28 mouse cellular contexts compared by ENCODE assay signal in the genomic region with DNA sequence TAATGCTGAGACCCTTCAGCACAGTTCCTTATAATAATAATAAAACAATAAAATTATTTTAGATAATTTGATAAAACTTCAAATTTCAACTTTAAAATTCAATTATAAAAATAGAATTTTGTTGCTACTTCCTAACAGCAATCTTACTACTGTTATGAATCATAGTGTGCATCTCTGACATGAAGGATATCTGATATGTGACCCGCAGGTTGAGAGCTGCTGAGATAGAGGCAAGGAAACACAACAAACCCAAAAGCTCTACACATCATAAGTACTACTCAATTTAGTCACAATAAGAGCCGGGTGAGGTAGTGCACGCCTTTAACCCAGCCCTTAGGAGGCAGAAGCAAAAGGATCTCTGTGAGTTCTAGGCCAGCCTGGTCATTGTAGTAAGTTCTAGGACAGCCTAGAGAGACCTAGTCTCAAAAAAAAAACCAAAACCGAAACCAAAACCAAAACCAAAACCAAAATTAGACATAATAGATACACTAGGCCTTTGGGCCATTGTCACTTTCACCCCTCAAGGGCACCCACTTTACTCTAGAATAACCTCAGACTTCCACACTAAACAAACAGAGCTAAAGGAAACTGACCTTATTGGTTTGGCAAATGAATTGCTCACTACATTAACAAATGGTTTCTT. TPM values are rescaled to one million over a fixed set of nuclear protein-coding genes. Genes with fewer than 3 reads are reported as not detected.
A peak's percentile ranks its signal among the peaks of the same experiment; 100 is the strongest.
DNase-seq lines count a peak whose midpoint lies in the region; ATAC-seq and TF ChIP-seq lines count a peak whose summit lies in the region.
"Had no signal": no experiment of that assay in that cellular context is flagged by ENCODE, and none has a peak within 500 bp of the region (broad histone marks: within the 10 kb centered on the region; RNA-seq: fewer than 3 reads in every experiment).

No protein-coding gene starts in this region.

- TF ChIP-seq CTCF in gastrocnemius, adult 2 months (IDR thresholded peaks at IDR 0.05): no peak
- TF ChIP-seq CTCF in CH12.LX (conservative IDR thresholded peaks at IDR 0.05 in 1 of 2, IDR thresholded peaks at IDR 0.05 in 1 of 2; ENCODE audit: low read depth in 2 of 2, low read length in 2 of 2): no peak

- TF ChIP-seq EP300 in CH12.LX (IDR thresholded peaks at IDR 0.05; ENCODE audit: low read length): no peak

- TF ChIP-seq RAD21 in CH12.LX (IDR thresholded peaks at IDR 0.05; ENCODE audit: low read depth, low read length): no peak

- intact Hi-C loops in gastrocnemius, adult 2 months (cut with DNase I): loop anchor here (5.0 kb wide), 3 partner anchors 42 to 117 kb away; partner anchors contain the start of gene Rcc1

- in situ Hi-C loops in CH12.LX (cut with MboI; ENCODE audit: low pct_ligation_motif_present, low pct_unique_long_range_greater_than_20kb, low sequenced_read_pairs): loop anchor here (5.0 to 25.0 kb wide), 4 partner anchors 55 to 222 kb away; partner anchors contain the start of genes Rcc1 and Sesn2

- no peaks in the 10 kb centered on the region for H3K27me3 ChIP-seq in CH12.LX (replicated peaks)
- no peaks in the 10 kb centered on the region for H3K27me3 ChIP-seq in splenic B cell, adult 2 months (ENCODE audit: control insufficient read depth, insufficient read depth, low read length, poor library complexity, severe bottlenecking)
- H3K27me3 ChIP-seq: embryonic facial prominence, embryonic 13.5 days; forebrain, embryonic 15.5 days; hindbrain, embryonic 15.5 days; intestine, embryonic 15.5 days; liver, embryonic 15.5 days; lung, embryonic 15.5 days; megakaryocyte, embryonic 14.5 days; midbrain, embryonic 12.5 days; neural tube, embryonic 13.5 days; stomach, embryonic 15.5 days had no signal

- peaks cover 2% of the 10 kb centered on the region for H3K79me2 ChIP-seq in CH12.LX (replicated peaks; ENCODE audit: control insufficient read depth, extremely low read depth, insufficient read depth, poor library complexity, severe bottlenecking)

- ATAC-seq in monocyte, adult 5-6 weeks (replicated peaks; ENCODE audit: insufficient number of reproducible peaks, low FRiP score, low TSS enrichment, poor library complexity, severe bottlenecking): no peak
- ATAC-seq: forebrain, embryonic 15.5 days; intestine, embryonic 15.5 days had no signal

- peak overlapping the region; percentile 6; the same call in 1 of the 2 replicates for H3K27ac ChIP-seq in gastrocnemius, adult 2 months
- H3K27ac ChIP-seq in CH12.LX (ENCODE audit: insufficient read depth, low read depth): no peak overlapping the region
- H3K27ac ChIP-seq: embryonic facial prominence, embryonic 13.5 days; forebrain, embryonic 10.5 days; forebrain, embryonic 15.5 days; hindbrain, embryonic 10.5 days; hindbrain, embryonic 15.5 days; intestine, embryonic 15.5 days; kidney, postnatal 0 days; liver, embryonic 15.5 days; lung, embryonic 15.5 days; midbrain, embryonic 12.5 days; neural tube, embryonic 13.5 days; stomach, embryonic 15.5 days had no signal

- DNase-seq in gastrocnemius, adult 2 months: no peak
- DNase-seq in gastrocnemius, adult 8-10 months (ENCODE audit: low spot score in 2 of 2): no peak
- DNase-seq in A20 (ENCODE audit: low read depth, low spot score) (peak; percentile 46), CH12.LX (ENCODE audit: extremely low read depth) (peak; percentile 64)
- DNase-seq in splenic B cell, adult 2 months (ENCODE audit: low read depth, low spot score): peak; percentile 43
- DNase-seq in embryo, embryonic 10.5 days (ENCODE audit: low spot score): no peak
- DNase-seq: adrenal gland, adult 2 months; cerebellum, adult 9-11 months; heart, postnatal 14 days; kidney, adult 8-10 months; kidney, postnatal 4 days; left cerebral cortex, postnatal 4 days; lung, postnatal 4 days; right cerebral cortex, postnatal 4 days had no signal

- 0 out of 2 replicates have a peak overlapping the region, but pooled peaks have one; percentile 28 for H3K9ac ChIP-seq in CH12.LX (ENCODE audit: insufficient read depth, low read depth)
- H3K9ac ChIP-seq: embryonic facial prominence, embryonic 13.5 days; forebrain, embryonic 15.5 days; hindbrain, embryonic 15.5 days; intestine, embryonic 15.5 days; liver, embryonic 15.5 days; lung, embryonic 15.5 days; midbrain, embryonic 12.5 days; neural tube, embryonic 13.5 days; stomach, embryonic 15.5 days had no signal

- H3K4me3 ChIP-seq in gastrocnemius, adult 2 months: no peak overlapping the region
- H3K4me3 ChIP-seq in CH12.LX (replicated peaks in 1 of 3; ENCODE audit: low read depth in 2 of 3, low read length in 2 of 3, poor library complexity in 1 of 3): no peak overlapping the region
- H3K4me3 ChIP-seq: embryonic facial prominence, embryonic 13.5 days; forebrain, embryonic 10.5 days; forebrain, embryonic 15.5 days; hindbrain, embryonic 10.5 days; hindbrain, embryonic 15.5 days; intestine, embryonic 15.5 days; liver, embryonic 15.5 days; lung, embryonic 15.5 days; megakaryocyte, embryonic 14.5 days; midbrain, embryonic 12.5 days; neural tube, embryonic 13.5 days; stomach, embryonic 15.5 days had no signal

- H3K4me1 ChIP-seq in CH12.LX (ENCODE audit: control insufficient read depth in 1 of 2, insufficient read depth in 2 of 2): peaks cover 6 to 26% of the 10 kb centered on the region in 2 experiments; a peak in 3 of 4 replicates
- H3K4me1 ChIP-seq: embryonic facial prominence, embryonic 13.5 days; forebrain, embryonic 15.5 days; hindbrain, embryonic 15.5 days; intestine, embryonic 15.5 days; midbrain, embryonic 12.5 days; neural tube, embryonic 13.5 days; stomach, embryonic 15.5 days had no signal

- H3K4me2 ChIP-seq in CH12.LX (ENCODE audit: insufficient read depth, low read depth, poor library complexity, severe bottlenecking): no peak overlapping the region
- H3K4me2 ChIP-seq: embryonic facial prominence, embryonic 13.5 days; forebrain, embryonic 15.5 days; hindbrain, embryonic 15.5 days; intestine, embryonic 15.5 days; liver, embryonic 15.5 days; lung, embryonic 15.5 days; midbrain, embryonic 12.5 days; neural tube, embryonic 13.5 days; stomach, embryonic 15.5 days had no signal

- dilution Hi-C loops in CH12.LX (cut with MboI; ENCODE audit: extremely low pct_ligation_motif_present, extremely low pct_unique_long_range_greater_than_20kb, low sequenced_read_pairs): no loop called here

- no peak for TF ChIP-seq POLR2A in CH12.LX (IDR thresholded peaks at IDR 0.05; ENCODE audit: low read depth, low read length)

- no peaks in the 10 kb centered on the region for H3K9me3 ChIP-seq in CH12.LX (replicated peaks; ENCODE audit: low read length)
- H3K9me3 ChIP-seq: embryonic facial prominence, embryonic 13.5 days; forebrain, embryonic 10.5 days; forebrain, embryonic 15.5 days; hindbrain, embryonic 10.5 days; hindbrain, embryonic 15.5 days; intestine, embryonic 15.5 days; liver, embryonic 15.5 days; lung, embryonic 15.5 days; megakaryocyte, embryonic 14.5 days; midbrain, embryonic 12.5 days; neural tube, embryonic 13.5 days; stomach, embryonic 15.5 days had no signal

- peaks cover 0 to 7% of the 10 kb centered on the region in 2 experiments for H3K36me3 ChIP-seq in CH12.LX (replicated peaks in 1 of 2; ENCODE audit: control insufficient read depth in 1 of 2, insufficient read depth in 1 of 2, low read length in 1 of 2)
- no peaks in the 10 kb centered on the region for H3K36me3 ChIP-seq in splenic B cell, adult 2 months (ENCODE audit: control insufficient read depth, insufficient read depth, low read length, poor library complexity, severe bottlenecking)
- H3K36me3 ChIP-seq: hindbrain, embryonic 15.5 days; neural tube, embryonic 13.5 days; stomach, embryonic 15.5 days had no signal

TF ChIP-seq in CH12.LX, 34 proteins besides CTCF, POLR2A, EP300 and RAD21:
- TF ChIP-seq MAFK (IDR thresholded peaks at IDR 0.05; ENCODE audit: insufficient replicate concordance, low read length) (no peak), UBTF (IDR thresholded peaks at IDR 0.05; ENCODE audit: low read depth, low read length) (no peak), USF2 (conservative IDR thresholded peaks at IDR 0.05; ENCODE audit: low read depth, low read length) (no peak), TBP (conservative IDR thresholded peaks at IDR 0.05; ENCODE audit: low read depth, low read length) (no peak), MEF2A (IDR thresholded peaks at IDR 0.05; ENCODE audit: borderline replicate concordance, low read depth, low read length) (peak; percentile 77; the same call in 1 of the 2 replicates), JUND (conservative IDR thresholded peaks at IDR 0.05; ENCODE audit: low read depth, low read length) (peak; percentile 59), ETS1 (conservative IDR thresholded peaks at IDR 0.05; ENCODE audit: low read depth, low read length) (peak; percentile 82), IRF4 (IDR thresholded peaks at IDR 0.05; ENCODE audit: low read depth, low read length) (peak; percentile 81), JUN (IDR thresholded peaks at IDR 0.05; ENCODE audit: insufficient read depth, low read depth, low read length) (no peak), SIN3A (IDR thresholded peaks at IDR 0.05; ENCODE audit: low read length) (peak; percentile 24; the same call in 1 of the 2 replicates), ZNF384 (IDR thresholded peaks at IDR 0.05; ENCODE audit: low read depth, low read length) (peak; percentile 88)

RNA-seq across cellular contexts. Expression of gene Phactr4, which starts 12.6 kb away (rescaled TPM):
- total RNA-seq in gastrocnemius, adult 2 months (2021): 10 to 100 TPM; 14.6 to 15.6 TPM
- total RNA-seq in gastrocnemius, adult 8-10 months (2022): 10 to 100 TPM; 10.2 to 13.1 (median 10.9) TPM
- total RNA-seq in CH12.LX (2012; rRNA removed) (1.0 and 1.4 TPM in 2 replicates), CH12.LX (2014; rRNA removed) (0.72 and 0.95 TPM in 2 replicates)
- 9.6 and 9.9 TPM in 2 replicates for polyA plus RNA-seq in CH12.LX (2012; ENCODE audit: insufficient read length, low read depth)
- 3.2 to 22.5 TPM (median 9.0 TPM) in 3 replicates for total RNA-seq in monocyte, adult 5-6 weeks (2017)

RNA-seq across cellular contexts. Expression of gene Med18, which starts 54.0 kb away (rescaled TPM):
- 1 to 10 TPM; 2.9 to 3.3 TPM for total RNA-seq in gastrocnemius, adult 2 months (2021)
- 1 to 10 TPM; 2.2 to 4.9 (median 3.4) TPM for total RNA-seq in gastrocnemius, adult 8-10 months (2022)
- total RNA-seq in CH12.LX (2012; rRNA removed) (17.6 and 20.9 TPM in 2 replicates), CH12.LX (2014; rRNA removed) (13.9 and 15.5 TPM in 2 replicates)
- 12.7 TPM in 2 replicates for polyA plus RNA-seq in CH12.LX (2012; ENCODE audit: insufficient read length, low read depth)
- 1.3 to 9.4 TPM (median 8.8 TPM) in 3 replicates for total RNA-seq in monocyte, adult 5-6 weeks (2017)

RNA-seq across cellular contexts. Expression of gene Rcc1, which starts 56.3 kb away (rescaled TPM):
- total RNA-seq in gastrocnemius, adult 2 months (2021): 1 to 10 TPM; 7.7 to 7.8 TPM
- total RNA-seq in gastrocnemius, adult 8-10 months (2022): 1 to 10 TPM; 4.8 to 8.4 (median 8.1) TPM
- total RNA-seq in CH12.LX (2012; rRNA removed) (93.6 and 126 TPM in 2 replicates), CH12.LX (2014; rRNA removed) (148 and 150 TPM in 2 replicates)
- polyA plus RNA-seq in CH12.LX (2012; ENCODE audit: insufficient read length, low read depth): 149 and 170 TPM in 2 replicates
- 2.9 to 7.7 TPM (median 6.1 TPM) in 3 replicates for total RNA-seq in monocyte, adult 5-6 weeks (2017)

Comparison
In these comparisons a context has a peak if more than half of its experiments do, and no peak if none do; other contexts are left out.
1. DNase-seq: peak in A20 (single experiment), CH12.LX (single experiment) and splenic B cell, adult 2 months (single experiment); none in gastrocnemius, adult 2 months (single experiment), gastrocnemius, adult 8-10 months (0 of 2) and embryo, embryonic 10.5 days (single experiment).
2. RNA of gene Rcc1, which starts 56.3 kb away (total RNA-seq): 93.6 to 150 TPM in CH12.LX; 4.8 to 8.4 TPM in gastrocnemius, adult 8-10 months, 7.7 to 7.8 TPM in gastrocnemius, adult 2 months and 2.9 to 7.7 TPM in monocyte, adult 5-6 weeks; every median in the first group is over 10 times any median in the second.